Mouse (Mus musculus): ENCODE measurements around the gene Ifi213. TPM values are rescaled to one million over a fixed set of nuclear protein-coding genes. Genes with fewer than 3 reads are reported as not detected.
"Not testable (repeated sequence)": the region's sequence is repeated elsewhere in the genome, so short reads cannot be mapped to it uniquely, and the experiment has no call there.

Gene Ifi213
- polyA plus RNA-seq (2015; fragmentation: Nextera tagmentation; extraction: Ambion mirVana) = 0.06 and 0.10 TPM in 2 replicates

GRCm38 (mm10) chr1:173598838-173599494 lies at the start of gene Ifi213:
Gene Ifi213 (minus strand): TSS chr1:173599274.
- H3K9ac ChIP-seq; H3K27ac ChIP-seq; H3K9me3 ChIP-seq; H3K4me3 ChIP-seq; H3K4me1 ChIP-seq; H3K4me2 ChIP-seq; H3K27me3 ChIP-seq; H3K36me3 ChIP-seq; ATAC-seq (ENCODE audit: borderline replicate concordance, extremely low read depth, low FRiP score, low TSS enrichment): not testable (repeated sequence)
- 55% methylated on average over 3 of the region's 3 CpGs for WGBS

- no peak overlapping the region for H3K27ac ChIP-seq
- no peak overlapping the region for H3K9ac ChIP-seq
- H3K4me1 ChIP-seq = no peaks in the 10 kb centered on the region
- no peak overlapping the region for H3K4me2 ChIP-seq
- WGBS = 55% methylated on average over 2 of the region's 2 CpGs
- H3K36me3 ChIP-seq = no peaks in the 10 kb centered on the region
- no peaks in the 10 kb centered on the region for H3K27me3 ChIP-seq
- no peak overlapping the region for H3K4me3 ChIP-seq
- H3K9me3 ChIP-seq = no peaks in the 10 kb centered on the region
- ATAC-seq (ENCODE audit: borderline replicate concordance, extremely low read depth, low FRiP score, low TSS enrichment) = no peak
These were observed 46.3 kb upstream of the Ifi213 start for GRCm38 (mm10) chr1:173645393-173645792.

GRCm38 (mm10) chr1:173633969-173634645 lies 35.0 kb upstream of the Ifi213 start:
- Histone ChIP-seq H3K9me3 (no peaks in the 10 kb centered on the region), H3K27me3 (no peaks in the 10 kb centered on the region), H3K9ac (no peak overlapping the region), H3K27ac (no peak overlapping the region), H3K4me1 (no peaks in the 10 kb centered on the region), H3K4me3 (no peak overlapping the region), H3K36me3 (no peaks in the 10 kb centered on the region), H3K4me2 (no peak overlapping the region)
- ATAC-seq (ENCODE audit: borderline replicate concordance, extremely low read depth, low FRiP score, low TSS enrichment) = no peak
- 82% methylated on average over 5 of the region's 5 CpGs for WGBS

GRCm38 (mm10) chr1:173630622-173631021 lies 31.5 kb upstream of the Ifi213 start, which contains the start of gene Ifi209:
Gene Ifi209 (plus strand): TSS chr1:173630917.
- H3K9ac ChIP-seq; H3K27me3 ChIP-seq; H3K4me1 ChIP-seq; H3K36me3 ChIP-seq; H3K27ac ChIP-seq; ATAC-seq (ENCODE audit: borderline replicate concordance, extremely low read depth, low FRiP score, low TSS enrichment); H3K4me2 ChIP-seq; H3K9me3 ChIP-seq; H3K4me3 ChIP-seq: not testable (repeated sequence)
- WGBS = 71% methylated on average over 2 of the region's 2 CpGs

GRCm38 (mm10) chr1:173626686-173627085 lies 27.6 kb upstream of the Ifi213 start:
- no peak overlapping the region for H3K9ac ChIP-seq
- H3K4me1 ChIP-seq = no peaks in the 10 kb centered on the region
- no peaks in the 10 kb centered on the region for H3K27me3 ChIP-seq
- H3K4me3 ChIP-seq = no peak overlapping the region
- H3K27ac ChIP-seq = no peak overlapping the region
- ATAC-seq (ENCODE audit: borderline replicate concordance, extremely low read depth, low FRiP score, low TSS enrichment) = no peak
- H3K4me2 ChIP-seq = no peak overlapping the region
- H3K9me3 ChIP-seq = no peaks in the 10 kb centered on the region
- H3K36me3 ChIP-seq = no peaks in the 10 kb centered on the region
- WGBS = 64% methylated on average over 2 of the region's 2 CpGs

GRCm38 (mm10) chr1:173624052-173624451 lies 25.0 kb upstream of the Ifi213 start:
- 88% methylated on average over 2 of the region's 2 CpGs for WGBS

GRCm38 (mm10) chr1:173622216-173622615 lies 23.1 kb upstream of the Ifi213 start:
- not testable (repeated sequence) for H3K9me3 ChIP-seq; H3K4me1 ChIP-seq; H3K27me3 ChIP-seq; ATAC-seq (ENCODE audit: borderline replicate concordance, extremely low read depth, low FRiP score, low TSS enrichment); H3K4me2 ChIP-seq; H3K36me3 ChIP-seq; H3K9ac ChIP-seq; H3K4me3 ChIP-seq; H3K27ac ChIP-seq
- WGBS = 77% methylated on average over 2 of the region's 2 CpGs

More at GRCm38 (mm10) chr1:173624052-173624451, 25.0 kb upstream of the Ifi213 start:
- Histone ChIP-seq H3K4me3 (no peak overlapping the region), H3K9me3 (no peaks in the 10 kb centered on the region), H3K4me1 (no peaks in the 10 kb centered on the region), H3K36me3 (no peaks in the 10 kb centered on the region), H3K9ac (no peak overlapping the region), H3K27ac (no peak overlapping the region), H3K4me2 (no peak overlapping the region), H3K27me3 (no peaks in the 10 kb centered on the region)
- ATAC-seq (ENCODE audit: borderline replicate concordance, extremely low read depth, low FRiP score, low TSS enrichment) = no peak

- not testable (repeated sequence) for H3K27me3 ChIP-seq; ATAC-seq (ENCODE audit: borderline replicate concordance, extremely low read depth, low FRiP score, low TSS enrichment); H3K9ac ChIP-seq; H3K4me1 ChIP-seq; H3K27ac ChIP-seq; H3K4me2 ChIP-seq; H3K9me3 ChIP-seq; H3K4me3 ChIP-seq; H3K36me3 ChIP-seq
- whole genome bisulfite sequencing = 66% methylated on average over 3 of the region's 3 CpGs
These were observed 11.2 kb upstream of the Ifi213 start for GRCm38 (mm10) chr1:173610291-173610690.

GRCm38 (mm10) chr1:173589698-173590097 lies 9.4 kb downstream of the Ifi213 start:
- WGBS = 68% methylated on average over 2 of the region's 2 CpGs
- not testable (repeated sequence) for ATAC-seq (ENCODE audit: borderline replicate concordance, extremely low read depth, low FRiP score, low TSS enrichment); H3K4me3 ChIP-seq; H3K27ac ChIP-seq; H3K36me3 ChIP-seq; H3K4me2 ChIP-seq; H3K9me3 ChIP-seq; H3K9ac ChIP-seq; H3K27me3 ChIP-seq; H3K4me1 ChIP-seq

- ATAC-seq (ENCODE audit: borderline replicate concordance, extremely low read depth, low FRiP score, low TSS enrichment) = no peak
- Histone ChIP-seq H3K9me3 (peaks cover 10% of the 10 kb centered on the region; the same call in 1 of the 2 replicates), H3K27ac (no peak overlapping the region), H3K27me3 (no peaks in the 10 kb centered on the region), H3K36me3 (no peaks in the 10 kb centered on the region), H3K4me1 (no peaks in the 10 kb centered on the region), H3K4me2 (no peak overlapping the region), H3K9ac (no peak overlapping the region), H3K4me3 (no peak overlapping the region)
- 91% methylated on average over 26 of the region's 26 CpGs for WGBS
These were observed 19.0 kb downstream of the Ifi213 start for GRCm38 (mm10) chr1:173579921-173580585.

- H3K9ac ChIP-seq = no peak overlapping the region
- no peak overlapping the region for H3K4me2 ChIP-seq
- H3K4me3 ChIP-seq = no peak overlapping the region
- no peak for ATAC-seq (ENCODE audit: borderline replicate concordance, extremely low read depth, low FRiP score, low TSS enrichment)
- H3K27me3 ChIP-seq = no peaks in the 10 kb centered on the region
- H3K27ac ChIP-seq = no peak overlapping the region
- H3K36me3 ChIP-seq = no peaks in the 10 kb centered on the region
- WGBS = 88% methylated on average over 9 of the region's 9 CpGs
- peaks cover 10% of the 10 kb centered on the region; the same call in 1 of the 2 replicates for H3K9me3 ChIP-seq
- H3K4me1 ChIP-seq = no peaks in the 10 kb centered on the region
These were observed 20.0 kb downstream of the Ifi213 start for GRCm38 (mm10) chr1:173579079-173579478.

GRCm38 (mm10) chr1:173550491-173551050 lies 48.5 kb downstream of the Ifi213 start:
- not testable (repeated sequence) for H3K27ac ChIP-seq; H3K9me3 ChIP-seq; H3K4me1 ChIP-seq; H3K4me3 ChIP-seq; H3K27me3 ChIP-seq; H3K9ac ChIP-seq; ATAC-seq (ENCODE audit: borderline replicate concordance, extremely low read depth, low FRiP score, low TSS enrichment); H3K4me2 ChIP-seq; H3K36me3 ChIP-seq
- WGBS = 71% methylated on average over 5 of the region's 5 CpGs
